Mouse (Mus musculus) large intestine, adult 2 months (tissue): ENCODE data around the gene Noa1. TPM values are rescaled to one million over a fixed set of nuclear protein-coding genes. Genes with fewer than 3 reads are reported as not detected.

Experiments used
- DNase-seq: peaks from one replicate; pipeline ENCODE4 v3.0.0-alpha.2; 2012; ENCODE audit warnings: low read depth, low spot score
- WGBS: fragments of 180-500 bp; shearing (Covaris S2); methylation state at CpG from one replicate; pipeline ENCODE4 v1.1.7; 2018; 5-methylcytosine and 5-hydroxymethylcytosine counted together
- polyA plus RNA-seq: library from polyadenylated mRNA; depleted of rRNA; stranded (reverse); fragments of >200 nt; gene quantifications from 2 replicates; pipeline ENCODE4 v1.2.3, GENCODE M21; 2012; rRNA removed

Noa1 gene
- polyA plus RNA-seq = 11.8 and 13.2 TPM in 2 replicates

- WGBS = under 1% methylated on average over 85 of the region's 85 CpGs
- DNase-seq = peak; percentile 94
These were observed at the start of gene Noa1, which contains the start of gene Polr2b for GRCm38 (mm10) chr5:77309924-77310772. TSS of gene Noa1 (minus strand) at chr5:77310084. TSS of gene Polr2b (plus strand) at chr5:77310147.

GRCm38 (mm10) chr5:77358347-77358746, 48.5 kb upstream of the Noa1 start:
- no peak for DNase-seq

GRCm38 (mm10) chr5:77357405-77358149, 47.7 kb upstream of the Noa1 start:
- WGBS = 13% methylated on average over 22 of the region's 22 CpGs
- DNase-seq = no peak

More at GRCm38 (mm10) chr5:77358347-77358746, 48.5 kb upstream of the Noa1 start:
- WGBS = 4% methylated on average over 10 of the region's 10 CpGs

GRCm38 (mm10) chr5:77355307-77356265, 45.7 kb upstream of the Noa1 start:
- 70% methylated on average over 19 of the region's 19 CpGs for WGBS
- DNase-seq = no peak

GRCm38 (mm10) chr5:77354361-77354787, 44.5 kb upstream of the Noa1 start:
- DNase-seq = peak; percentile 48
- WGBS = 5% methylated on average over 16 of the region's 16 CpGs

- DNase-seq = no peak
- WGBS = 75% methylated on average over 9 of the region's 9 CpGs
These were observed 41.8 kb upstream of the Noa1 start for GRCm38 (mm10) chr5:77351691-77352090.

- DNase-seq = no peak
- WGBS = 95% methylated on average over 15 of the region's 15 CpGs
These were observed 40.2 kb upstream of the Noa1 start for GRCm38 (mm10) chr5:77349971-77350658.

- 92% methylated on average over 8 of the region's 8 CpGs for WGBS
- DNase-seq = no peak
These were observed 39.0 kb upstream of the Noa1 start for GRCm38 (mm10) chr5:77348901-77349300.

- no peak for DNase-seq
- 71% methylated on average over 4 of the region's 4 CpGs for WGBS
These were observed 30.1 kb upstream of the Noa1 start for GRCm38 (mm10) chr5:77340033-77340432.

- DNase-seq = no peak
- WGBS = 68% methylated on average over 5 of the region's 5 CpGs
These were observed 20.3 kb upstream of the Noa1 start for GRCm38 (mm10) chr5:77330154-77330553.

GRCm38 (mm10) chr5:77324936-77325335, 15.1 kb upstream of the Noa1 start:
- DNase-seq = no peak
- WGBS = 85% methylated on average over 1 of the region's 1 CpGs

GRCm38 (mm10) chr5:77314986-77315385, 5.1 kb upstream of the Noa1 start:
- WGBS = 86% methylated on average over 6 of the region's 6 CpGs
- DNase-seq = no peak

- no peak for DNase-seq
- WGBS = 97% methylated on average over 4 of the region's 4 CpGs
These were observed 4.3 kb upstream of the Noa1 start for GRCm38 (mm10) chr5:77314206-77314605.

- under 1% methylated on average over 76 of the region's 76 CpGs for WGBS
- DNase-seq = no peak
These were observed 605 bp downstream of the Noa1 start for GRCm38 (mm10) chr5:77309051-77309906.

GRCm38 (mm10) chr5:77307821-77308553, 1.9 kb downstream of the Noa1 start:
- 76% methylated on average over 5 of the region's 5 CpGs for WGBS
- no peak for DNase-seq

GRCm38 (mm10) chr5:77301296-77301903, 8.5 kb downstream of the Noa1 start:
- no peak for DNase-seq
- WGBS = 78% methylated on average over 6 of the region's 6 CpGs

- 92% methylated on average over 2 of the region's 2 CpGs for WGBS
- no peak for DNase-seq
These were observed 10.4 kb downstream of the Noa1 start for GRCm38 (mm10) chr5:77299486-77299885.
